Mouse (Mus musculus) hindbrain, embryonic 11.5 days (tissue): ENCODE measurements around the gene March2. TPM values are rescaled to one million over a fixed set of nuclear protein-coding genes. Genes with fewer than 3 reads are reported as not detected.

Source experiments
- polyA plus RNA-seq: library from polyadenylated mRNA; unstranded; fragments of >200 nt; fragmentation: Nextera tagmentation; extraction: Ambion mirVana; gene quantifications from 2 replicates; pipeline ENCODE4 v1.2.1, GENCODE M21; 2014

Gene March2
- polyA plus RNA-seq, 1 experiment from 2014 or later, result 40.2 TPM

Other genes with a start within 250 kb of the March2 start
- gene Adamts10, start 194.5 kb downstream of the March2 start, polyA plus RNA-seq, result 29.2 and 36.6 TPM in 2 replicates
- 1.6 and 3.0 TPM in 2 replicates for gene Myo1f, start 163.0 kb downstream of the March2 start, polyA plus RNA-seq
- gene Zfp414, start 89.6 kb downstream of the March2 start, polyA plus RNA-seq, result 66.0 and 67.1 TPM in 2 replicates
- gene Pram1, start 80.6 kb downstream of the March2 start, polyA plus RNA-seq, result 0.46 and 0.71 TPM in 2 replicates
- 506 and 558 TPM in 2 replicates for gene Hnrnpm, start 31.8 kb downstream of the March2 start, polyA plus RNA-seq
- 334 and 359 TPM in 2 replicates for gene Rab11b, start 41.9 kb upstream of the March2 start, polyA plus RNA-seq
- 22.0 and 22.5 TPM in 2 replicates for gene Angptl4, start 63.2 kb upstream of the March2 start, polyA plus RNA-seq
- 22.7 and 30.1 TPM in 2 replicates for gene Kank3, start 91.8 kb upstream of the March2 start, polyA plus RNA-seq
- gene Rps28, start 105.9 kb upstream of the March2 start, polyA plus RNA-seq, result 706 and 742 TPM in 2 replicates
- 445 and 467 TPM in 2 replicates for gene Ndufa7, start 105.9 kb upstream of the March2 start, polyA plus RNA-seq
- gene Cd320, start 124.4 kb upstream of the March2 start, polyA plus RNA-seq, result 73.7 and 76.1 TPM in 2 replicates
- not detected in 2 replicates for gene Gm7029, start 155.2 kb upstream of the March2 start, polyA plus RNA-seq
- gene Kifc1, start 172.0 kb upstream of the March2 start, polyA plus RNA-seq, result 5.3 and 9.9 TPM in 2 replicates
- gene Platr17, start 186.5 kb upstream of the March2 start, polyA plus RNA-seq, result 0.86 TPM in 1 of 2 replicates, not detected in the other
- 47.0 and 60.0 TPM in 2 replicates for gene Daxx, start 190.7 kb upstream of the March2 start, polyA plus RNA-seq
- gene Tapbp, start 197.2 kb upstream of the March2 start, polyA plus RNA-seq, result 14.5 and 16.6 TPM in 2 replicates
- 8.1 and 9.3 TPM in 2 replicates for gene Zbtb22, start 197.2 kb upstream of the March2 start, polyA plus RNA-seq
- gene Rgl2, start 210.9 kb upstream of the March2 start, polyA plus RNA-seq, result 32.5 and 32.9 TPM in 2 replicates
- gene Pfdn6, start 221.7 kb upstream of the March2 start, polyA plus RNA-seq, result 201 and 205 TPM in 2 replicates
- 26.8 and 29.4 TPM in 2 replicates for gene Wdr46, start 222.0 kb upstream of the March2 start, polyA plus RNA-seq
- gene B3galt4, start 232.8 kb upstream of the March2 start, polyA plus RNA-seq, result 4.8 and 5.3 TPM in 2 replicates
- 38.2 and 39.4 TPM in 2 replicates for gene Vps52, start 237.1 kb upstream of the March2 start, polyA plus RNA-seq
- 1,221 and 1,241 TPM in 2 replicates for gene Rps18, start 237.3 kb upstream of the March2 start, polyA plus RNA-seq